Comparison of ENCODE assay signal across 25 mouse cellular contexts in genomic region chr4:44872048-44872447, GRCm38 (mm10).
A peak's percentile ranks its signal among the peaks of the same experiment; 100 is the strongest.
DNase-seq lines count a peak whose midpoint lies in the region; ATAC-seq and TF ChIP-seq lines count a peak whose summit lies in the region.
"Had no signal": no experiment of that assay in that cellular context is flagged by ENCODE, and none has a peak within 500 bp of the region (broad histone marks: within the 10 kb centered on the region; RNA-seq: fewer than 3 reads in every experiment).

No protein-coding gene starts in this region.

- WGBS in spleen, adult 2 months, result 58% methylated on average over 1 of the region's 1 CpGs
- 100% methylated on average over 1 of the region's 1 CpGs for WGBS in hindbrain, embryonic 13.5 days
- 98% methylated on average over 1 of the region's 1 CpGs for WGBS in kidney, embryonic 14.5 days

- no peak for DNase-seq in spleen, adult 2 months (ENCODE audit: low read depth in 1 of 2, low spot score in 2 of 2)
- no peak for DNase-seq in spleen, postnatal 36 days (ENCODE audit: low spot score in 2 of 2)
- DNase-seq in CH12.LX (ENCODE audit: extremely low read depth) (no peak), MEL (ENCODE audit: low read depth, low spot score) (peak; percentile 71)
- DNase-seq in splenic B cell, adult 2 months (ENCODE audit: low read depth, low spot score), result peak; percentile 40
- no peak for DNase-seq in ovary, adult 18-20 months (ENCODE audit: low spot score)
- DNase-seq: adrenal gland, adult 8-10 months; adrenal gland, postnatal 14 days; adrenal gland, postnatal 36 days; cerebellum, adult 11-12 months; cerebellum, adult 2 months; cerebellum, adult 9-10 months; cerebellum, postnatal 10 days; cerebellum, postnatal 25 days had no signal

- no peaks in the 10 kb centered on the region for H3K36me3 ChIP-seq in spleen, adult 2 months (ENCODE audit: control insufficient read depth, insufficient read depth, low read length)
- H3K36me3 ChIP-seq in CH12.LX (replicated peaks in 1 of 2; ENCODE audit: control insufficient read depth in 1 of 2, insufficient read depth in 1 of 2, low read length in 1 of 2) (peaks cover 0 to 7% of the 10 kb centered on the region in 2 experiments), MEL (ENCODE audit: control insufficient read depth in 1 of 2, insufficient read depth in 2 of 2, low read length in 2 of 2) (peaks cover 1 to 25% of the 10 kb centered on the region in 2 experiments; a peak in 2 of 4 replicates)
- H3K36me3 ChIP-seq in splenic B cell, adult 2 months (ENCODE audit: control insufficient read depth, insufficient read depth, low read length, poor library complexity, severe bottlenecking), result no peaks in the 10 kb centered on the region
- no peaks in the 10 kb centered on the region for H3K36me3 ChIP-seq in hindbrain, embryonic 13.5 days
- H3K36me3 ChIP-seq in kidney, embryonic 14.5 days (ENCODE audit: control insufficient read depth, insufficient read depth, low read length), result no peaks in the 10 kb centered on the region
- H3K36me3 ChIP-seq: embryonic facial prominence, embryonic 10.5 days; embryonic facial prominence, embryonic 12.5 days; forebrain, embryonic 10.5 days; forebrain, embryonic 12.5 days had no signal

- peak overlapping the region; percentile 73 for H3K27ac ChIP-seq in spleen, adult 2 months (ENCODE audit: insufficient read depth, low read length)
- H3K27ac ChIP-seq in CH12.LX (ENCODE audit: insufficient read depth, low read depth) (no peak overlapping the region), MEL (ENCODE audit: control insufficient read depth, low read depth, low read length) (peak overlapping the region; percentile 49; the same call in 1 of the 2 replicates)
- H3K27ac ChIP-seq in hindbrain, embryonic 13.5 days, result no peak overlapping the region
- H3K27ac ChIP-seq in kidney, embryonic 14.5 days (ENCODE audit: low read depth, low read length), result no peak overlapping the region
- H3K27ac ChIP-seq: embryonic facial prominence, embryonic 10.5 days; embryonic facial prominence, embryonic 12.5 days; forebrain, embryonic 10.5 days; forebrain, embryonic 12.5 days had no signal

- TF ChIP-seq POLR2A in spleen, adult 2 months (IDR thresholded peaks at IDR 0.05; ENCODE audit: low read depth, low read length), result no peak
- no peak for TF ChIP-seq POLR2A in CH12.LX (IDR thresholded peaks at IDR 0.05; ENCODE audit: low read depth, low read length)
- TF ChIP-seq POLR2A in MEL (IDR thresholded peaks at IDR 0.05; ENCODE audit: control insufficient read depth in 1 of 2, insufficient read depth in 1 of 2, low read depth in 1 of 2, low read length in 2 of 2, poor library complexity in 1 of 2), result no peak

- in situ Hi-C loops in CH12.LX (cut with MboI; ENCODE audit: low pct_ligation_motif_present, low pct_unique_long_range_greater_than_20kb, low sequenced_read_pairs), result no loop called here

- no peaks in the 10 kb centered on the region for H3K27me3 ChIP-seq in spleen, adult 2 months (ENCODE audit: control insufficient read depth, insufficient read depth, low read length)
- no peaks in the 10 kb centered on the region for H3K27me3 ChIP-seq in CH12.LX (replicated peaks)
- H3K27me3 ChIP-seq in MEL (ENCODE audit: control insufficient read depth in 1 of 2, insufficient read depth in 2 of 2, low read length in 2 of 2), result no peaks in the 10 kb centered on the region
- no peaks in the 10 kb centered on the region for H3K27me3 ChIP-seq in splenic B cell, adult 2 months (ENCODE audit: control insufficient read depth, insufficient read depth, low read length, poor library complexity, severe bottlenecking)
- no peaks in the 10 kb centered on the region for H3K27me3 ChIP-seq in hindbrain, embryonic 13.5 days
- no peaks in the 10 kb centered on the region for H3K27me3 ChIP-seq in kidney, embryonic 14.5 days (ENCODE audit: control insufficient read depth, insufficient read depth, low read length)
- H3K27me3 ChIP-seq: embryonic facial prominence, embryonic 12.5 days; forebrain, embryonic 12.5 days; Patski had no signal

- no peak for TF ChIP-seq CTCF in spleen, adult 2 months (IDR thresholded peaks at IDR 0.05; ENCODE audit: extremely low read depth, insufficient read depth, insufficient read length, insufficient replicate concordance)
- TF ChIP-seq CTCF in CH12.LX (conservative IDR thresholded peaks at IDR 0.05 in 1 of 2, IDR thresholded peaks at IDR 0.05 in 1 of 2; ENCODE audit: low read depth in 2 of 2, low read length in 2 of 2) (no peak), MEL (IDR thresholded peaks at IDR 0.05 in 2 of 3, conservative IDR thresholded peaks at IDR 0.05 in 1 of 3; ENCODE audit: control insufficient read depth in 1 of 3, insufficient read depth in 1 of 3, low read depth in 2 of 3, low read length in 3 of 3, poor library complexity in 1 of 3, severe bottlenecking in 1 of 3) (no peak)

- TF ChIP-seq EP300 in CH12.LX (IDR thresholded peaks at IDR 0.05; ENCODE audit: low read length) (0 out of 2 replicates have a peak, but pooled peaks have one; percentile 12), MEL (IDR thresholded peaks at IDR 0.05; ENCODE audit: low read depth in 1 of 2, low read length in 2 of 2) (peak; percentile 86 to 96)

- H3K4me1 ChIP-seq in spleen, adult 2 months (ENCODE audit: control insufficient read depth, insufficient read depth, insufficient read length), result no peaks in the 10 kb centered on the region; the same call in 1 of the 2 replicates
- peaks cover 0 to 19% of the 10 kb centered on the region in 2 experiments; a peak in 2 of 4 replicates for H3K4me1 ChIP-seq in CH12.LX (ENCODE audit: control insufficient read depth in 1 of 2, insufficient read depth in 2 of 2)
- peaks cover 5 to 17% of the 10 kb centered on the region in 2 experiments; a peak in 3 of 4 replicates for H3K4me1 ChIP-seq in MEL (ENCODE audit: control insufficient read depth in 1 of 2, insufficient read depth in 2 of 2, low read length in 2 of 2)
- no peaks in the 10 kb centered on the region for H3K4me1 ChIP-seq in hindbrain, embryonic 13.5 days (replicated peaks)
- no peaks in the 10 kb centered on the region for H3K4me1 ChIP-seq in kidney, embryonic 14.5 days (ENCODE audit: control insufficient read depth, insufficient read depth, low read length)
- H3K4me1 ChIP-seq: embryonic facial prominence, embryonic 10.5 days; embryonic facial prominence, embryonic 12.5 days; forebrain, embryonic 10.5 days; forebrain, embryonic 12.5 days had no signal

- H3K4me3 ChIP-seq in spleen, adult 2 months (ENCODE audit: extremely low read depth, insufficient read depth, insufficient read length), result no peak overlapping the region
- H3K4me3 ChIP-seq in CH12.LX (replicated peaks in 1 of 3; ENCODE audit: low read depth in 2 of 3, low read length in 2 of 3, poor library complexity in 1 of 3) (no peak overlapping the region), MEL (ENCODE audit: control insufficient read depth in 1 of 2, insufficient read depth in 1 of 2, low read depth in 2 of 2, low read length in 2 of 2) (no peak overlapping the region)
- no peak overlapping the region for H3K4me3 ChIP-seq in hindbrain, embryonic 13.5 days
- H3K4me3 ChIP-seq in kidney, embryonic 14.5 days (ENCODE audit: low read length), result no peak overlapping the region
- H3K4me3 ChIP-seq: embryonic facial prominence, embryonic 10.5 days; embryonic facial prominence, embryonic 12.5 days; forebrain, embryonic 10.5 days; forebrain, embryonic 12.5 days had no signal

- H3K9me3 ChIP-seq in CH12.LX (replicated peaks; ENCODE audit: low read length) (no peaks in the 10 kb centered on the region), MEL (replicated peaks; ENCODE audit: insufficient read depth, low read length) (no peaks in the 10 kb centered on the region)
- no peaks in the 10 kb centered on the region for H3K9me3 ChIP-seq in hindbrain, embryonic 13.5 days
- H3K9me3 ChIP-seq in kidney, embryonic 14.5 days (ENCODE audit: control insufficient read depth, low read length), result no peaks in the 10 kb centered on the region
- H3K9me3 ChIP-seq: embryonic facial prominence, embryonic 10.5 days; embryonic facial prominence, embryonic 12.5 days; forebrain, embryonic 10.5 days; forebrain, embryonic 12.5 days had no signal

- no peak for ATAC-seq in hindbrain, embryonic 13.5 days (ENCODE audit: low FRiP score)
- ATAC-seq in kidney, embryonic 14.5 days (ENCODE audit: low FRiP score, low TSS enrichment), result no peak
- ATAC-seq: activated CD4-positive, CD25-positive, alpha-beta regulatory T cell, adult 4 months; CD4-positive, CD25-positive, alpha-beta regulatory T cell, adult 4 months; forebrain, embryonic 14.5 days; forebrain, embryonic 16.5 days; Patski had no signal

- no peak overlapping the region for H3K9ac ChIP-seq in CH12.LX (ENCODE audit: insufficient read depth, low read depth)
- H3K9ac ChIP-seq in MEL (ENCODE audit: control insufficient read depth, low read depth, low read length, poor library complexity, severe bottlenecking), result no peak overlapping the region
- no peak overlapping the region for H3K9ac ChIP-seq in hindbrain, embryonic 13.5 days
- H3K9ac ChIP-seq in kidney, embryonic 14.5 days (ENCODE audit: low read depth, low read length), result no peak overlapping the region
- H3K9ac ChIP-seq: embryonic facial prominence, embryonic 12.5 days; forebrain, embryonic 12.5 days had no signal

- no peak overlapping the region for H3K4me2 ChIP-seq in CH12.LX (ENCODE audit: insufficient read depth, low read depth, poor library complexity, severe bottlenecking)
- H3K4me2 ChIP-seq in hindbrain, embryonic 13.5 days, result no peak overlapping the region
- no peak overlapping the region for H3K4me2 ChIP-seq in kidney, embryonic 14.5 days (replicated peaks; ENCODE audit: low read depth, low read length)
- H3K4me2 ChIP-seq: embryonic facial prominence, embryonic 12.5 days; forebrain, embryonic 12.5 days had no signal

- TF ChIP-seq RAD21 in CH12.LX (IDR thresholded peaks at IDR 0.05; ENCODE audit: low read depth, low read length) (no peak), MEL (IDR thresholded peaks at IDR 0.05; ENCODE audit: low read depth, low read length) (no peak)

- no peaks in the 10 kb centered on the region for H3K79me2 ChIP-seq in CH12.LX (replicated peaks; ENCODE audit: control insufficient read depth, extremely low read depth, insufficient read depth, poor library complexity, severe bottlenecking)
- H3K79me2 ChIP-seq in MEL (ENCODE audit: control insufficient read depth, insufficient read depth, low read length, poor library complexity), result peaks cover 2% of the 10 kb centered on the region; the same call in 1 of the 2 replicates

- dilution Hi-C loops in CH12.LX (cut with MboI; ENCODE audit: extremely low pct_ligation_motif_present, extremely low pct_unique_long_range_greater_than_20kb, low sequenced_read_pairs), result no loop called here

TF ChIP-seq in CH12.LX, 34 proteins besides CTCF, POLR2A, EP300 and RAD21:
- TF ChIP-seq E2F4 (IDR thresholded peaks at IDR 0.05; ENCODE audit: insufficient replicate concordance, low read depth, low read length), result no peak

TF ChIP-seq in MEL, 35 proteins besides CTCF, POLR2A, EP300 and RAD21 (continues in another document):
- 0 out of 2 replicates have a peak, but pooled peaks have one; percentile 49 for TF ChIP-seq SIN3A (IDR thresholded peaks at IDR 0.05; ENCODE audit: low read length)
- no peak for TF ChIP-seq POLR2AphosphoS2 (IDR thresholded peaks at IDR 0.05; ENCODE audit: low read length)
- peak; percentile 98 for TF ChIP-seq GATA1 (IDR thresholded peaks at IDR 0.05; ENCODE audit: low read depth, low read length)
- peak; percentile 93 for TF ChIP-seq RCOR1 (IDR thresholded peaks at IDR 0.05; ENCODE audit: low read depth, low read length)
- TF ChIP-seq MAFK (IDR thresholded peaks at IDR 0.05; ENCODE audit: borderline replicate concordance, low read depth, low read length), result 0 out of 2 replicates have a peak, but pooled peaks have one; percentile 15

Comparison
In these comparisons a context has a peak if more than half of its experiments do, and no peak if none do; other contexts are left out.
1. DNase-seq: peak in MEL (single experiment) and splenic B cell, adult 2 months (single experiment); none in spleen, adult 2 months (0 of 2), spleen, postnatal 36 days (0 of 2), CH12.LX (single experiment) and ovary, adult 18-20 months (single experiment).
2. H3K27ac ChIP-seq: peak in spleen, adult 2 months (single experiment) and MEL (single experiment); none in CH12.LX (single experiment), hindbrain, embryonic 13.5 days (single experiment) and kidney, embryonic 14.5 days (single experiment).